Mouse (Mus musculus) heart, embryonic 12.5 days (tissue): ENCODE results near the gene Bcr. TPM values are rescaled to one million over a fixed set of nuclear protein-coding genes. Genes with fewer than 3 reads are reported as not detected.
A peak's percentile ranks its signal among the peaks of the same experiment; 100 is the strongest.
"Not testable (repeated sequence)": the region's sequence is repeated elsewhere in the genome, so short reads cannot be mapped to it uniquely, and the experiment has no call there.

ENCODE experiments used
- ATAC-seq: fragments of 200-750 bp; cut with Nextera tagmentation; 2 replicates; pipeline ENCODE4 v1.8.0; 2017; ENCODE audit warnings: moderate TSS enrichment, moderate library complexity; ENCODE audit not compliant: insufficient number of reproducible peaks, low FRiP score
- H3K27ac ChIP-seq: fragments of 300-500 bp; sonication (generic); 2 replicates; pipeline ENCODE4 v1.5.1; 2016; ENCODE audit warnings: mild to moderate bottlenecking, moderate library complexity; ENCODE audit not compliant: poor library complexity, severe bottlenecking
- H3K27me3 ChIP-seq: fragments of 300-500 bp; sonication (generic); replicated peaks from 2 replicates; pipeline ENCODE4 v1.6.1; 2016; ENCODE audit warnings: mild to moderate bottlenecking, moderate library complexity
- H3K36me3 ChIP-seq: fragments of 300-500 bp; sonication (generic); 2 replicates; pipeline ENCODE4 v1.6.1; 2016; ENCODE audit warnings: mild to moderate bottlenecking, moderate library complexity
- H3K4me1 ChIP-seq: fragments of 300-500 bp; sonication (generic); replicated peaks from 2 replicates; pipeline ENCODE4 v1.6.1; 2016; ENCODE audit warnings: mild to moderate bottlenecking
- H3K4me2 ChIP-seq: fragments of 300-500 bp; sonication (generic); 2 replicates; pipeline ENCODE4 v1.6.1; 2016; ENCODE audit warnings: mild to moderate bottlenecking, moderate library complexity
- H3K4me3 ChIP-seq: fragments of 300-500 bp; sonication (generic); 2 replicates; pipeline ENCODE4 v1.5.1; 2016; ENCODE audit warnings: mild to moderate bottlenecking
- H3K9ac ChIP-seq: fragments of 300-500 bp; sonication (generic); 2 replicates; pipeline ENCODE4 v1.6.1; 2016; ENCODE audit warnings: mild to moderate bottlenecking, moderate library complexity
- H3K9me3 ChIP-seq: fragments of 300-500 bp; sonication (generic); replicated peaks from 2 replicates; pipeline ENCODE4 v1.6.1; 2016; ENCODE audit warnings: mild to moderate bottlenecking, moderate library complexity
- WGBS: fragments of 180-500 bp; shearing (Covaris S2); methylation state at CpG from one replicate; pipeline ENCODE4 v1.1.7; 2016; 5-methylcytosine and 5-hydroxymethylcytosine counted together
- polyA plus RNA-seq: library from polyadenylated mRNA; unstranded; fragments of >200 nt; fragmentation: Nextera tagmentation; extraction: Ambion mirVana; gene quantifications from 2 replicates; pipeline ENCODE4 v1.2.1, GENCODE M21; 2016

Bcr gene
- polyA plus RNA-seq, 1 experiment from 2014 or later, result 21.9 TPM

GRCm38 (mm10) chr10:75032395-75032794 lies 28.0 kb upstream of the Bcr start, which contains the start of gene Rsph14:
TSS of gene Rsph14 (minus strand) at chr10:75032586.
- H3K4me2 ChIP-seq, result no peak within 1 kb of the TSS
- H3K36me3 ChIP-seq, result no peaks in the 10 kb centered on the region
- no peak within 1 kb of the TSS for H3K4me3 ChIP-seq
- no peak for ATAC-seq
- no peak within 1 kb of the TSS for H3K27ac ChIP-seq
- H3K9me3 ChIP-seq, result no peaks in the 10 kb centered on the region
- WGBS, result 41% methylated on average over 10 of the region's 10 CpGs
- H3K9ac ChIP-seq, result no peak within 1 kb of the TSS
- peaks cover 12% of the 10 kb centered on the region for H3K4me1 ChIP-seq
- no peaks in the 10 kb centered on the region for H3K27me3 ChIP-seq

- under 1% methylated on average over 36 of the region's 36 CpGs for WGBS
- peak; percentile 93 for ATAC-seq
Measured at GRCm38 (mm10) chr10:75036883-75037379, 23.5 kb upstream of the Bcr start, which contains the start of gene Rab36. TSS of gene Rab36 (plus strand) at chr10:75037058.

GRCm38 (mm10) chr10:75042060-75042459 lies 18.3 kb upstream of the Bcr start:
- H3K27me3 ChIP-seq, H3K9ac ChIP-seq, H3K36me3 ChIP-seq, H3K9me3 ChIP-seq, H3K27ac ChIP-seq, ATAC-seq, H3K4me3 ChIP-seq, H3K4me2 ChIP-seq: not testable (repeated sequence)
- 9% methylated on average over 1 of the region's 1 CpGs for WGBS
- H3K4me1 ChIP-seq, result peaks cover 16% of the 10 kb centered on the region

More at GRCm38 (mm10) chr10:75036883-75037379, 23.5 kb upstream of the Bcr start, which contains the start of gene Rab36:
- Histone ChIP-seq H3K9me3 (no peaks in the 10 kb centered on the region), H3K27me3 (no peaks in the 10 kb centered on the region), H3K9ac (peak within 1 kb of the TSS; percentile 73), H3K36me3 (no peaks in the 10 kb centered on the region), H3K4me3 (peak within 1 kb of the TSS; percentile 50), H3K4me2 (peak within 1 kb of the TSS; percentile 82), H3K27ac (peak within 1 kb of the TSS; percentile 58), H3K4me1 (peaks cover 17% of the 10 kb centered on the region)

- H3K4me2 ChIP-seq, result no peak overlapping the region
- 0 out of 2 replicates have a peak, but pooled peaks cover 5% of the 10 kb centered on the region for H3K27me3 ChIP-seq
- H3K27ac ChIP-seq, result no peak overlapping the region
- peak; percentile 71; the same call in 1 of the 2 replicates for ATAC-seq
- WGBS, result 29% methylated on average over 7 of the region's 7 CpGs
- no peak overlapping the region for H3K9ac ChIP-seq
- H3K9me3 ChIP-seq, result no peaks in the 10 kb centered on the region
- peaks cover 8% of the 10 kb centered on the region; the same call in 1 of the 2 replicates for H3K4me1 ChIP-seq
- no peak overlapping the region for H3K4me3 ChIP-seq
- peaks cover 4% of the 10 kb centered on the region for H3K36me3 ChIP-seq
Measured at GRCm38 (mm10) chr10:75044459-75044858, 15.9 kb upstream of the Bcr start.

GRCm38 (mm10) chr10:75045831-75046230 lies 14.6 kb upstream of the Bcr start:
- H3K27ac ChIP-seq, result no peak overlapping the region
- no peak overlapping the region for H3K9ac ChIP-seq
- no peak for ATAC-seq
- H3K36me3 ChIP-seq, result peaks cover 4% of the 10 kb centered on the region
- no peak overlapping the region for H3K4me3 ChIP-seq
- WGBS, result 90% methylated on average over 15 of the region's 15 CpGs
- H3K4me2 ChIP-seq, result no peak overlapping the region
- H3K27me3 ChIP-seq, result peaks cover 5% of the 10 kb centered on the region; the same call in 1 of the 2 replicates
- H3K4me1 ChIP-seq, result peaks cover 8% of the 10 kb centered on the region; the same call in 1 of the 2 replicates
- H3K9me3 ChIP-seq, result no peaks in the 10 kb centered on the region

GRCm38 (mm10) chr10:75048711-75049110 lies 11.7 kb upstream of the Bcr start:
- no peak overlapping the region for H3K4me3 ChIP-seq
- ATAC-seq, result no peak
- H3K4me1 ChIP-seq, result peaks cover 14% of the 10 kb centered on the region; the same call in 1 of the 2 replicates
- peaks cover 5% of the 10 kb centered on the region for H3K27me3 ChIP-seq
- H3K9ac ChIP-seq, result no peak overlapping the region
- peaks cover 4% of the 10 kb centered on the region for H3K36me3 ChIP-seq
- no peak overlapping the region for H3K27ac ChIP-seq
- H3K9me3 ChIP-seq, result no peaks in the 10 kb centered on the region
- no peak overlapping the region for H3K4me2 ChIP-seq
- 87% methylated on average over 7 of the region's 7 CpGs for WGBS

- Histone ChIP-seq H3K4me2 (no peak overlapping the region), H3K27ac (no peak overlapping the region), H3K9ac (no peak overlapping the region), H3K36me3 (no peaks in the 10 kb centered on the region), H3K9me3 (no peaks in the 10 kb centered on the region), H3K27me3 (peaks cover 5% of the 10 kb centered on the region), H3K4me3 (no peak overlapping the region), H3K4me1 (peaks cover 21% of the 10 kb centered on the region)
- WGBS, result 84% methylated on average over 21 of the region's 21 CpGs
- ATAC-seq, result no peak
Measured at GRCm38 (mm10) chr10:75051364-75052074, 8.9 kb upstream of the Bcr start.

- Histone ChIP-seq H3K4me3 (no peak overlapping the region), H3K4me2 (no peak overlapping the region), H3K4me1 (peaks cover 21% of the 10 kb centered on the region), H3K9ac (no peak overlapping the region), H3K36me3 (no peaks in the 10 kb centered on the region), H3K27me3 (peaks cover 9% of the 10 kb centered on the region), H3K9me3 (no peaks in the 10 kb centered on the region), H3K27ac (no peak overlapping the region)
- 79% methylated on average over 8 of the region's 8 CpGs for WGBS
- no peak for ATAC-seq
Measured at GRCm38 (mm10) chr10:75052902-75053301, 7.5 kb upstream of the Bcr start.

GRCm38 (mm10) chr10:75053655-75054054 lies 6.7 kb upstream of the Bcr start:
- H3K4me1 ChIP-seq, result peaks cover 21% of the 10 kb centered on the region
- no peak overlapping the region for H3K4me2 ChIP-seq
- H3K27me3 ChIP-seq, result peaks cover 8% of the 10 kb centered on the region
- H3K9ac ChIP-seq, result no peak overlapping the region
- no peaks in the 10 kb centered on the region for H3K9me3 ChIP-seq
- no peaks in the 10 kb centered on the region for H3K36me3 ChIP-seq
- no peak overlapping the region for H3K27ac ChIP-seq
- H3K4me3 ChIP-seq, result no peak overlapping the region
- 76% methylated on average over 4 of the region's 4 CpGs for WGBS
- ATAC-seq, result no peak

- H3K27me3 ChIP-seq, result peaks cover 4% of the 10 kb centered on the region
- peak; percentile 52 for ATAC-seq
- H3K27ac ChIP-seq, result peak overlapping the region; percentile 9; the same call in 1 of the 2 replicates
- WGBS, result 17% methylated on average over 6 of the region's 6 CpGs
- no peaks in the 10 kb centered on the region for H3K9me3 ChIP-seq
- peaks cover 23% of the 10 kb centered on the region for H3K4me1 ChIP-seq
- no peak overlapping the region for H3K9ac ChIP-seq
- H3K36me3 ChIP-seq, result no peaks in the 10 kb centered on the region
- H3K4me3 ChIP-seq, result no peak overlapping the region
- no peak overlapping the region for H3K4me2 ChIP-seq
Measured at GRCm38 (mm10) chr10:75054125-75054524, 6.3 kb upstream of the Bcr start.

- peaks cover 4% of the 10 kb centered on the region for H3K27me3 ChIP-seq
- 69% methylated on average over 5 of the region's 5 CpGs for WGBS
- no peak overlapping the region for H3K9ac ChIP-seq
- no peak for ATAC-seq
- H3K4me3 ChIP-seq, result no peak overlapping the region
- no peak overlapping the region for H3K4me2 ChIP-seq
- H3K36me3 ChIP-seq, result no peaks in the 10 kb centered on the region
- H3K4me1 ChIP-seq, result peaks cover 31% of the 10 kb centered on the region
- no peaks in the 10 kb centered on the region for H3K9me3 ChIP-seq
- H3K27ac ChIP-seq, result no peak overlapping the region
Measured at GRCm38 (mm10) chr10:75055672-75056071, 4.7 kb upstream of the Bcr start.
